Mouse (Mus musculus) limb, embryonic 13.5 days (tissue): ENCODE data around the gene Egfr. TPM values are rescaled to one million over a fixed set of nuclear protein-coding genes. Genes with fewer than 3 reads are reported as not detected.

Experiments used
- ATAC-seq: fragments of 200-750 bp; cut with Nextera tagmentation; 2 replicates; pipeline ENCODE4 v1.8.0; 2017; ENCODE audit warnings: low read depth, moderate number of reproducible peaks, moderate TSS enrichment; ENCODE audit not compliant: low FRiP score
- H3K27ac ChIP-seq: fragments of 300-500 bp; sonication (generic); 2 replicates; pipeline ENCODE4 v1.5.1; 2015; ENCODE audit warnings: inconsistent platforms, mild to moderate bottlenecking, moderate library complexity
- H3K27me3 ChIP-seq: fragments of 300-500 bp; sonication (generic); 2 replicates; pipeline ENCODE4 v1.6.1; 2015; ENCODE audit warnings: mild to moderate bottlenecking, inconsistent platforms
- H3K36me3 ChIP-seq: fragments of 300-500 bp; sonication (generic); 2 replicates; pipeline ENCODE4 v1.6.1; 2015; ENCODE audit warnings: inconsistent platforms, mild to moderate bottlenecking, moderate library complexity
- H3K4me1 ChIP-seq: fragments of 300-500 bp; sonication (generic); 2 replicates; pipeline ENCODE4 v1.6.1; 2015; ENCODE audit warnings: inconsistent platforms
- H3K4me2 ChIP-seq: fragments of 300-500 bp; sonication (generic); replicated peaks from 2 replicates; pipeline ENCODE4 v1.6.1; 2015; ENCODE audit warnings: inconsistent platforms, mild to moderate bottlenecking, moderate library complexity
- H3K4me3 ChIP-seq: fragments of 300-500 bp; sonication (generic); 2 replicates; pipeline ENCODE4 v1.5.1; 2015; ENCODE audit warnings: moderate library complexity, mild to moderate bottlenecking, inconsistent platforms
- H3K9ac ChIP-seq: fragments of 300-500 bp; sonication (generic); 2 replicates; pipeline ENCODE4 v1.6.1; 2015; ENCODE audit warnings: mild to moderate bottlenecking, inconsistent platforms
- H3K9me3 ChIP-seq: fragments of 300-500 bp; sonication (generic); 2 replicates; pipeline ENCODE4 v1.6.1; 2016; ENCODE audit warnings: inconsistent platforms
- WGBS: fragments of 180-500 bp; shearing (Covaris S2); methylation state at CpG from one replicate; pipeline ENCODE4 v1.1.7; 2015; 5-methylcytosine and 5-hydroxymethylcytosine counted together
- polyA plus RNA-seq: library from polyadenylated mRNA; unstranded; fragments of >200 nt; fragmentation: Nextera tagmentation; extraction: Ambion mirVana; gene quantifications from 2 replicates; pipeline ENCODE4 v1.2.1, GENCODE M21; 2015

Egfr gene
- polyA plus RNA-seq, 1 experiment from 2014 or later = 16.4 TPM

DNA sequence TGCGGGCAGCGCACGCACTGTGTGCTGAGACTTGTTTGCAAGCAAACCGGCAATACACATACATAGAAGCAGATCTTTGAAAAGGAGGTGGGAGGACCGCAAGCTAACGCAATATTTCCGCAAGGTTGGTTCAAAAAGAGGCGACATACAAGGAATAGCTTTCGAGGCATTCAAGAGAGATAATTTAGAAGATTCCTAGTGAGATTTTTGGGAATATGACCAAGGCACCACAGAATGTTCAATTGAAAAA lies 199.7 kb downstream of the Egfr start:
- Histone ChIP-seq H3K9ac (peak overlapping the region; percentile 79), H3K4me2 (peak overlapping the region; percentile 83), H3K27ac (no peak overlapping the region), H3K4me3 (peak overlapping the region; percentile 70), H3K9me3 (no peaks in the 10 kb centered on the region), H3K27me3 (no peaks in the 10 kb centered on the region), H3K36me3 (peaks cover 6% of the 10 kb centered on the region; the same call in 1 of the 2 replicates), H3K4me1 (peaks cover 9% of the 10 kb centered on the region)
- WGBS = 9% methylated on average over 9 of the region's 9 CpGs
- no peak for ATAC-seq

DNA sequence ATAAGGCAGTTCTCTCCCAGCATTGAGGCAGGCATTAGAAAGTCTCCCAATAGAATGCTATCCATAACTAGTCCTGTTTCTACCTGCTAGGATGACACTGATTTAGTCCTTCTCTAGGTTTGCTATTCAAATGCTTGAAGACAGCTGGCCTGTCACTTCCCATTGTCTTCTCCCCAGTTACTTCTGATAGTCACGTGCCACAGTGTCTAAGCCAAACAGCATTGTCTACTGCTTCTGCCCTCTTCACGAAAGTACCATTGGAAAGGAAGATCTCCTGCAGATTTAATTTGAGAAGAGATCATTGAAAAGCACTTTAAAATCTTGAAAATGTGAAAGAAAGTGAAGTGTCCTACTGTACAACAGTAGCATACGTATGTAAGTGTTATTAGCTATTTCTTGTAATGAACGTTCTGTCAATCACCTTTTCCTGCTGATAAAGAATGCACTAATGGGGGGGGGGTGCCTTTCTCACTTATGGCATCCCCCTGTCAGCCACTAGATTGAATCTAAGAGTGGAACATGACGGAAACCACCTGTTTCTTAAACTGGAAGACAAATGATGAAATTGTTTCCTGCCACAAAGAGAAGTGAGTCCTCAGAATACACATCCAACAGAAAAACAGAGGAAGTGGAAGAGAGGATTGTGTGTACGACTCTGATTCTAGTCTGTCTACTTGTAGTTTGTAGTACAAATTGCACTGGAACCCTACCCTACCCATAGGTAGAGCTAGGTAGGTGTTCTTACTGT lies 204.3 kb downstream of the Egfr start:
- ATAC-seq = no peak
- no peak overlapping the region for H3K27ac ChIP-seq
- no peak overlapping the region for H3K4me3 ChIP-seq
- 91% methylated on average over 6 of the region's 6 CpGs for WGBS
- no peak overlapping the region for H3K9ac ChIP-seq
- H3K9me3 ChIP-seq = no peaks in the 10 kb centered on the region
- peaks cover 9% of the 10 kb centered on the region for H3K4me1 ChIP-seq
- peaks cover 11% of the 10 kb centered on the region; the same call in 1 of the 2 replicates for H3K36me3 ChIP-seq
- H3K4me2 ChIP-seq = no peak overlapping the region
- no peaks in the 10 kb centered on the region for H3K27me3 ChIP-seq

DNA sequence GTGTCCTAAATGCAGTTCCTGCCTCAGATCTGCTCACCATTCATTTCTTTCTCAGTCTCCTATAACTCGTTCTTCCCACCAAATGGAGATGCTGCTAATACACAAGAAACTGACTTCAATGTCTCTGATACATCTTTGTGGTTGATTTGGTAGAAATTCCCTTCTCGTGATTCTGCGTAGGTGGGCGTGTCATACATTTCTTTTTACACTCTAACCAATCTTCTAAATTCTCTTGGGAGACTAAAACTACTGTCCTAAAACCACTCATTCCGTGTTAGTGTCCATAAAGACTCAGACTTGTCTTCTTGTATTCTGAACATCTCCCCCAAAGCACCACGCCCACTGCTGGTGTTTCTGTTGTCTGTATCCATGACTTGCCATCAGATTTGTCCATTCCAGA lies 205.0 kb downstream of the Egfr start:
- no peak for ATAC-seq
- Histone ChIP-seq H3K4me3 (no peak overlapping the region), H3K27ac (no peak overlapping the region), H3K9ac (no peak overlapping the region), H3K27me3 (no peaks in the 10 kb centered on the region), H3K4me2 (no peak overlapping the region), H3K9me3 (no peaks in the 10 kb centered on the region), H3K36me3 (peaks cover 11% of the 10 kb centered on the region; the same call in 1 of the 2 replicates), H3K4me1 (peaks cover 4% of the 10 kb centered on the region)
- WGBS = 87% methylated on average over 6 of the region's 6 CpGs

DNA sequence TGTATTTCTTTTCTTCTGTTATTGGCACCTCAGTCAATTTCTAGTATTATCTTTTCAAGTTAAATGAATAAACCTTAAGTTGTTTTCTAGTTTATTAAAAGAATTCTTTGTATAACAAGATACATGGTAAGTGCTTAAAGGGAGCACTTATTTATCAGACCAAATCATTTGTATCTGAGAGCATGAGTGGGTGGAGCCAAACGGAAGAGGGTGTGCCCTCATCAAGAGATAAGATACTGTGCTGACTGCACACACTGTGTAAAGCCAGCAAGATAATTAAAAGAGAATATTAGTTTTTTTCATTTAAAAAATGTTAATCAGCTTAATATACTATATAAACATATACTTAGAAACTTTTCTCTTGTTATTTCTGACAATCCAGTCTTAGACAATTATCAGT lies 206.5 kb downstream of the Egfr start:
- no peak overlapping the region for H3K9ac ChIP-seq
- H3K27ac ChIP-seq = no peak overlapping the region
- H3K4me1 ChIP-seq = no peaks in the 10 kb centered on the region
- ATAC-seq = no peak
- 77% methylated on average over 1 of the region's 1 CpGs for WGBS
- H3K27me3 ChIP-seq = no peaks in the 10 kb centered on the region
- no peaks in the 10 kb centered on the region for H3K9me3 ChIP-seq
- no peak overlapping the region for H3K4me2 ChIP-seq
- H3K4me3 ChIP-seq = no peak overlapping the region
- H3K36me3 ChIP-seq = peaks cover 11% of the 10 kb centered on the region; the same call in 1 of the 2 replicates

Other genes starting within 250 kb of the Egfr start
- 44.2 and 46.8 TPM in 2 replicates for gene Sec61g, start 243.7 kb upstream of the Egfr start, polyA plus RNA-seq
- gene Fbxo48, start 199.2 kb downstream of the Egfr start, polyA plus RNA-seq = 1.7 and 1.8 TPM in 2 replicates